Mouse (Mus musculus) embryonic facial prominence, embryonic 13.5 days (tissue): Measurements from ENCODE around the gene Foxg1. TPM values are rescaled to one million over a fixed set of nuclear protein-coding genes. Genes with fewer than 3 reads are reported as not detected.

ENCODE experiments used
- ATAC-seq: fragments of 200-750 bp; cut with Nextera tagmentation; 2 replicates; pipeline ENCODE4 v1.8.0; 2017; ENCODE audit warnings: low read depth; ENCODE audit not compliant: insufficient number of reproducible peaks, insufficient read depth, low FRiP score, low TSS enrichment
- H3K27ac ChIP-seq: fragments of 300-500 bp; sonication (generic); 2 replicates; pipeline ENCODE4 v1.5.1; 2015; ENCODE audit warnings: moderate library complexity, mild to moderate bottlenecking, inconsistent platforms
- H3K27me3 ChIP-seq: fragments of 300-500 bp; sonication (generic); 2 replicates; pipeline ENCODE4 v1.6.1; 2015; ENCODE audit warnings: mild to moderate bottlenecking, inconsistent platforms
- H3K36me3 ChIP-seq: fragments of 300-500 bp; sonication (generic); 2 replicates; pipeline ENCODE4 v1.6.1; 2015; ENCODE audit warnings: mild to moderate bottlenecking, inconsistent platforms
- H3K4me1 ChIP-seq: fragments of 300-500 bp; sonication (generic); 2 replicates; pipeline ENCODE4 v1.6.1; 2015; ENCODE audit warnings: inconsistent platforms
- H3K4me2 ChIP-seq: fragments of 300-500 bp; sonication (generic); 2 replicates; pipeline ENCODE4 v1.6.1; 2015; ENCODE audit warnings: moderate library complexity, mild to moderate bottlenecking, inconsistent platforms
- H3K4me3 ChIP-seq: fragments of 300-500 bp; sonication (generic); 2 replicates; pipeline ENCODE4 v1.5.1; 2015; ENCODE audit warnings: mild to moderate bottlenecking, inconsistent platforms
- H3K9ac ChIP-seq: fragments of 300-500 bp; sonication (generic); 2 replicates; pipeline ENCODE4 v1.6.1; 2015; ENCODE audit warnings: mild to moderate bottlenecking, inconsistent platforms
- H3K9me3 ChIP-seq: fragments of 300-500 bp; sonication (generic); 2 replicates; pipeline ENCODE4 v1.6.1; 2016; ENCODE audit warnings: inconsistent platforms
- WGBS: fragments of 180-500 bp; shearing (Covaris S2); methylation state at CpG from one replicate; pipeline ENCODE4 v1.1.7; 2015; ENCODE audit warnings: mixed read lengths; 5-methylcytosine and 5-hydroxymethylcytosine counted together
- polyA plus RNA-seq: library from polyadenylated mRNA; unstranded; fragments of >200 nt; fragmentation: Nextera tagmentation; extraction: Ambion mirVana; gene quantifications from 2 replicates; pipeline ENCODE4 v1.2.1, GENCODE M21; 2015

Gene Foxg1
- polyA plus RNA-seq = 0.86 and 0.94 TPM in 2 replicates

- Histone ChIP-seq H3K9me3 (no peaks in the 10 kb centered on the region), H3K36me3 (no peaks in the 10 kb centered on the region), H3K27me3 (peaks cover 88% of the 10 kb centered on the region), H3K4me2 (peak within 1 kb of the TSS; percentile 58), H3K4me3 (peak within 1 kb of the TSS; percentile 43), H3K27ac (no peak within 1 kb of the TSS), H3K9ac (peak within 1 kb of the TSS; percentile 49; the same call in 1 of the 2 replicates), H3K4me1 (peaks cover 8% of the 10 kb centered on the region; the same call in 1 of the 2 replicates)
- peak; percentile 21; the same call in 1 of the 2 replicates for ATAC-seq
- WGBS = under 1% methylated on average over 59 of the region's 61 CpGs
Observed at GRCm38 (mm10) chr12:49382565-49383520, at the start of gene Foxg1. TSS of gene Foxg1 (plus strand) at chr12:49382660.

- 85% methylated on average over 10 of the region's 10 CpGs for WGBS
- no peaks in the 10 kb centered on the region for H3K4me1 ChIP-seq
- H3K9me3 ChIP-seq = no peaks in the 10 kb centered on the region
- H3K27ac ChIP-seq = no peak overlapping the region
- H3K4me2 ChIP-seq = no peak overlapping the region
- H3K27me3 ChIP-seq = no peaks in the 10 kb centered on the region
- no peaks in the 10 kb centered on the region for H3K36me3 ChIP-seq
- H3K4me3 ChIP-seq = no peak overlapping the region
- no peak for ATAC-seq
- H3K9ac ChIP-seq = no peak overlapping the region
Observed at GRCm38 (mm10) chr12:49349697-49350096, 32.8 kb upstream of the Foxg1 start.

GRCm38 (mm10) chr12:49368931-49369330, 13.5 kb upstream of the Foxg1 start:
- Histone ChIP-seq H3K9ac (no peak overlapping the region), H3K27me3 (peaks cover 35% of the 10 kb centered on the region), H3K27ac (no peak overlapping the region), H3K4me3 (no peak overlapping the region), H3K4me2 (no peak overlapping the region), H3K36me3 (no peaks in the 10 kb centered on the region), H3K4me1 (no peaks in the 10 kb centered on the region), H3K9me3 (no peaks in the 10 kb centered on the region)
- ATAC-seq = no peak
- WGBS = 65% methylated on average over 1 of the region's 1 CpGs

GRCm38 (mm10) chr12:49372170-49372569, 10.3 kb upstream of the Foxg1 start:
- Histone ChIP-seq H3K27me3 (peaks cover 65% of the 10 kb centered on the region), H3K27ac (no peak overlapping the region), H3K36me3 (no peaks in the 10 kb centered on the region), H3K9me3 (no peaks in the 10 kb centered on the region), H3K4me1 (no peaks in the 10 kb centered on the region), H3K9ac (no peak overlapping the region), H3K4me2 (no peak overlapping the region), H3K4me3 (no peak overlapping the region)
- ATAC-seq = no peak

- peaks cover 75% of the 10 kb centered on the region for H3K27me3 ChIP-seq
- no peaks in the 10 kb centered on the region for H3K36me3 ChIP-seq
- H3K9ac ChIP-seq = no peak overlapping the region
- no peak overlapping the region for H3K4me2 ChIP-seq
- H3K4me1 ChIP-seq = no peaks in the 10 kb centered on the region
- WGBS = 9% methylated on average over 5 of the region's 5 CpGs
- ATAC-seq = no peak
- no peaks in the 10 kb centered on the region for H3K9me3 ChIP-seq
- no peak overlapping the region for H3K4me3 ChIP-seq
- no peak overlapping the region for H3K27ac ChIP-seq
Observed at GRCm38 (mm10) chr12:49373176-49373575, 9.3 kb upstream of the Foxg1 start.

GRCm38 (mm10) chr12:49373821-49374605, 8.4 kb upstream of the Foxg1 start:
- no peak overlapping the region for H3K9ac ChIP-seq
- H3K36me3 ChIP-seq = no peaks in the 10 kb centered on the region
- H3K4me3 ChIP-seq = peak overlapping the region; percentile 32
- 2% methylated on average over 24 of the region's 24 CpGs for WGBS
- H3K4me1 ChIP-seq = no peaks in the 10 kb centered on the region
- no peak overlapping the region for H3K27ac ChIP-seq
- no peaks in the 10 kb centered on the region for H3K9me3 ChIP-seq
- peak overlapping the region; percentile 57 for H3K4me2 ChIP-seq
- no peak for ATAC-seq
- H3K27me3 ChIP-seq = peaks cover 84% of the 10 kb centered on the region

GRCm38 (mm10) chr12:49374606-49374995, 7.9 kb upstream of the Foxg1 start:
- no peaks in the 10 kb centered on the region for H3K9me3 ChIP-seq
- peak overlapping the region; percentile 57 for H3K4me2 ChIP-seq
- H3K9ac ChIP-seq = no peak overlapping the region
- under 1% methylated on average over 14 of the region's 14 CpGs for WGBS
- H3K4me3 ChIP-seq = peak overlapping the region; percentile 32
- H3K4me1 ChIP-seq = no peaks in the 10 kb centered on the region
- H3K27me3 ChIP-seq = peaks cover 87% of the 10 kb centered on the region
- no peak for ATAC-seq
- H3K36me3 ChIP-seq = no peaks in the 10 kb centered on the region
- no peak overlapping the region for H3K27ac ChIP-seq

- no peak overlapping the region for H3K4me2 ChIP-seq
- 5% methylated on average over 15 of the region's 15 CpGs for WGBS
Observed at GRCm38 (mm10) chr12:49375427-49376317, 6.8 kb upstream of the Foxg1 start.

GRCm38 (mm10) chr12:49376318-49376992, 6.0 kb upstream of the Foxg1 start:
- no peak overlapping the region for H3K27ac ChIP-seq
- no peak overlapping the region for H3K4me3 ChIP-seq
- no peak overlapping the region for H3K9ac ChIP-seq
- no peaks in the 10 kb centered on the region for H3K36me3 ChIP-seq
- H3K27me3 ChIP-seq = peaks cover 91% of the 10 kb centered on the region
- no peak overlapping the region for H3K4me2 ChIP-seq
- WGBS = 1% methylated on average over 19 of the region's 19 CpGs
- no peaks in the 10 kb centered on the region for H3K4me1 ChIP-seq
- H3K9me3 ChIP-seq = no peaks in the 10 kb centered on the region
- ATAC-seq = no peak

More at GRCm38 (mm10) chr12:49375427-49376317, 6.8 kb upstream of the Foxg1 start:
- Histone ChIP-seq H3K4me3 (no peak overlapping the region), H3K27ac (no peak overlapping the region), H3K9ac (no peak overlapping the region), H3K9me3 (no peaks in the 10 kb centered on the region), H3K36me3 (no peaks in the 10 kb centered on the region), H3K4me1 (no peaks in the 10 kb centered on the region), H3K27me3 (peaks cover 91% of the 10 kb centered on the region)
- ATAC-seq = no peak

- no peaks in the 10 kb centered on the region for H3K4me1 ChIP-seq
- WGBS = under 1% methylated on average over 15 of the region's 15 CpGs
- no peaks in the 10 kb centered on the region for H3K9me3 ChIP-seq
- H3K4me2 ChIP-seq = no peak overlapping the region
- H3K4me3 ChIP-seq = no peak overlapping the region
- ATAC-seq = no peak
- H3K9ac ChIP-seq = no peak overlapping the region
- no peak overlapping the region for H3K27ac ChIP-seq
- peaks cover 97% of the 10 kb centered on the region for H3K27me3 ChIP-seq
- H3K36me3 ChIP-seq = no peaks in the 10 kb centered on the region
Observed at GRCm38 (mm10) chr12:49377281-49377970, 5.0 kb upstream of the Foxg1 start.
